Mouse (Mus musculus): ENCODE results near the gene Btbd9. TPM values are rescaled to one million over a fixed set of nuclear protein-coding genes. Genes with fewer than 3 reads are reported as not detected.
A peak's percentile ranks its signal among the peaks of the same experiment; 100 is the strongest.

Gene Btbd9
- polyA plus RNA-seq, 1 experiment from 2014 or later = 137 TPM

DNA sequence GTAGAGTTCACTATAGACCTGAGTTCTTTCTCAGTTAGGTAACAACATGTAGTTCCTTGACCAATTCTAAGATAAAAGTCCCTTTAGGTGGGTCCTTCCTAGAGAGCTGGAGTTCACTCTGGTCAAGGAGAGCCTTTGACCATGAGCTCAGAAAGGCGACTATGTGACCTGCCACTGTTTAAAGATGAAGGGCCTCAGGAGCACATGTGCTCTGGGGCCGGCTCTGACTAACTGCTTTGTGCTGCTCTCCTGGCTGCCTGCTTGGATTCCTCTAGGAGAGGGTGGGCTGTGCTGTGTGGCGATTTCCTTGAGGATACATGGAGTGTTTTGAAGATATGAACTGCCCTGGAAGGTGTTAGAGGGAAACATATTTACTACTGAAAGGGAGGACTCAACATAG is 382.2 kb downstream of the Btbd9 start:
- no peaks in the 10 kb centered on the region for H3K9me3 ChIP-seq
- peak overlapping the region; percentile 86 for H3K27ac ChIP-seq
- H3K4me3 ChIP-seq (replicated peaks) = no peak overlapping the region
- no peak overlapping the region for H3K4me2 ChIP-seq (replicated peaks)
- no peak overlapping the region for H3K9ac ChIP-seq (replicated peaks)
- H3K36me3 ChIP-seq = peaks cover 3% of the 10 kb centered on the region; the same call in 1 of the 2 replicates
- peaks cover 96% of the 10 kb centered on the region for H3K4me1 ChIP-seq (replicated peaks)
- ATAC-seq = no peak
- WGBS = 67% methylated on average over 3 of the region's 3 CpGs
- H3K27me3 ChIP-seq = no peaks in the 10 kb centered on the region

DNA sequence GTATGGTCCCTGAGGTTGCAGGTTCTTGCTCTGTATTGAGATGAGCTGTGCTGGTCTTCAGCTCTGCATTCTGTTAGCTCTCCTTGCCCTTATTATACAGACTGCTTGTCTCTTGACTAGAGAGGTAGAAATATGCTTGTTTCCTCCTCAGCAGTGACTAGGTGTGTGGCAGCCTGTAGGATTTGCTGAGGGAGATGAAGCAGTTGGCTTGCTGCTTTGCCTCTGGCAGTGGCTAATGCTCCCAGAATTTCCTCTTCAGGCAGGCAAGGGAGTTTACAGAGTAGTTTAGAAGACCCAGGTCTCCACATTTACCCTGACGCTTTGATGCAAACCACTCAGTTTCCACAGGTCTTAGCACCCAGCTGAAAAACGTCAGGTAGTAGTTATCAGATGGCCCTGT is 382.7 kb downstream of the Btbd9 start:
- H3K27ac ChIP-seq = peak overlapping the region; percentile 86
- H3K4me1 ChIP-seq (replicated peaks) = peaks cover 94% of the 10 kb centered on the region
- WGBS = 84% methylated on average over 2 of the region's 2 CpGs
- no peak overlapping the region for H3K9ac ChIP-seq (replicated peaks)
- ATAC-seq = no peak
- no peak overlapping the region for H3K4me3 ChIP-seq (replicated peaks)
- peaks cover 3% of the 10 kb centered on the region; the same call in 1 of the 2 replicates for H3K36me3 ChIP-seq
- no peaks in the 10 kb centered on the region for H3K27me3 ChIP-seq
- H3K9me3 ChIP-seq = no peaks in the 10 kb centered on the region
- H3K4me2 ChIP-seq (replicated peaks) = no peak overlapping the region

DNA sequence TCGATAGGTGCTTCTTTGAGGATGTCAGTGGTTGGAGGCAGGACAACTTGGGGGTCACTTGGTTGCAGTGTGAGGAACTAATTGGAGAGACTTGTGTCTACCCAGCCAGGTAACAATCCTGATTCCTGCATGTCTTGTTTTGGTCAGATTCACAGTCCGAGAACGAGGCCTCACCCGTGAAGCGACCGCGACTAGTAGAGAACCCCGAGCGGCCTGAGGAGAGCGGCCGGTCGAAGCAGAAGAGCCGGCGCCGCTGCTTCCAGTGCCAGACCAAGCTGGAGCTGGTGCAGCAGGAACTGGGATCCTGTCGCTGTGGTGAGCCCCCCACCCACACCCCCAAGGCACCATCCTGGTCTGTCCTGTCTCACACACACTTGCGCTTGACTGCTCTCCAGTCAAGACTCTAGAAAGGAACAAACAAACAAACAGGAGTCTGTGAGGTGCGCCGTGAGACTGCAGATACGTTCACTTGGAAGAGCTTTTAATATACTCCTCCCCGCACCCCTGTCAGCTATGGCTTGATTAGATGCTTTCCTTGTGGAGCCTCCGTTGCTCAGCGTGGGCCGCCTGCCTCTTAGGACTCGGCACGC is 383.8 kb downstream of the Btbd9 start:
- 91% methylated on average over 26 of the region's 26 CpGs for WGBS
- Histone ChIP-seq H3K4me2 (replicated peaks) (no peak overlapping the region), H3K36me3 (peaks cover 3% of the 10 kb centered on the region; the same call in 1 of the 2 replicates), H3K4me3 (replicated peaks) (no peak overlapping the region), H3K27ac (peak overlapping the region; percentile 86), H3K4me1 (replicated peaks) (peaks cover 96% of the 10 kb centered on the region), H3K27me3 (no peaks in the 10 kb centered on the region), H3K9me3 (no peaks in the 10 kb centered on the region), H3K9ac (replicated peaks) (no peak overlapping the region)
- ATAC-seq = no peak

DNA sequence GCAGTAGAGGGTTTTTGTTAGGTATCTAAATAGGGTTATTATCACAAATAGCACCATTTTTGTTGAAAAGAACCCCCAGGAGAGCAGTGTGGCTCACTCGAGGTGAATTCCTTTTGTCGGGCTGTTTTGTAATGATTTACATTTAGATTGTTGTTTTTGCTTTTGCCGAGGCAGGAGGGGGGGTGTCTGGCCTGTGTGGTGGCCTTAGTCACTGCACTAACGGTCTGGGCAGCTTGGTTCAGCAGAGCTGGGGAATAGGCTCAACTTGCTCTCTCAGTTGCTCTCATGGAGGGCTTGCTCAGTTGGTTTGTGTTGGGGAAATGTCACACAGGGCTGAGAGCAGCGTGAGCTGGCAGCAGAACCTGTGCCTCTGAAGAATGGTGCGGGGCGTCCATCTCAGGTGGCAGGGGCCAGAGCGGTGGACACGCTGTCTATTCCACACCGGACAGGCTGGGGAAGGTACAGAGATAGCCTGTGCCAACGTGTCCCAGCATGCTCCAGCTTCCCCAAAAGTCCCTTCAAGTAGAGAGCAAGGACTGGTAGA is 385.1 kb downstream of the Btbd9 start:
- no peak overlapping the region for H3K4me2 ChIP-seq (replicated peaks)
- H3K36me3 ChIP-seq = peaks cover 3% of the 10 kb centered on the region; the same call in 1 of the 2 replicates
- no peak overlapping the region for H3K4me3 ChIP-seq (replicated peaks)
- ATAC-seq = no peak
- peaks cover 95% of the 10 kb centered on the region for H3K4me1 ChIP-seq (replicated peaks)
- no peak overlapping the region for H3K27ac ChIP-seq
- no peak overlapping the region for H3K9ac ChIP-seq (replicated peaks)
- 72% methylated on average over 11 of the region's 11 CpGs for WGBS
- no peaks in the 10 kb centered on the region for H3K27me3 ChIP-seq
- H3K9me3 ChIP-seq = no peaks in the 10 kb centered on the region

DNA sequence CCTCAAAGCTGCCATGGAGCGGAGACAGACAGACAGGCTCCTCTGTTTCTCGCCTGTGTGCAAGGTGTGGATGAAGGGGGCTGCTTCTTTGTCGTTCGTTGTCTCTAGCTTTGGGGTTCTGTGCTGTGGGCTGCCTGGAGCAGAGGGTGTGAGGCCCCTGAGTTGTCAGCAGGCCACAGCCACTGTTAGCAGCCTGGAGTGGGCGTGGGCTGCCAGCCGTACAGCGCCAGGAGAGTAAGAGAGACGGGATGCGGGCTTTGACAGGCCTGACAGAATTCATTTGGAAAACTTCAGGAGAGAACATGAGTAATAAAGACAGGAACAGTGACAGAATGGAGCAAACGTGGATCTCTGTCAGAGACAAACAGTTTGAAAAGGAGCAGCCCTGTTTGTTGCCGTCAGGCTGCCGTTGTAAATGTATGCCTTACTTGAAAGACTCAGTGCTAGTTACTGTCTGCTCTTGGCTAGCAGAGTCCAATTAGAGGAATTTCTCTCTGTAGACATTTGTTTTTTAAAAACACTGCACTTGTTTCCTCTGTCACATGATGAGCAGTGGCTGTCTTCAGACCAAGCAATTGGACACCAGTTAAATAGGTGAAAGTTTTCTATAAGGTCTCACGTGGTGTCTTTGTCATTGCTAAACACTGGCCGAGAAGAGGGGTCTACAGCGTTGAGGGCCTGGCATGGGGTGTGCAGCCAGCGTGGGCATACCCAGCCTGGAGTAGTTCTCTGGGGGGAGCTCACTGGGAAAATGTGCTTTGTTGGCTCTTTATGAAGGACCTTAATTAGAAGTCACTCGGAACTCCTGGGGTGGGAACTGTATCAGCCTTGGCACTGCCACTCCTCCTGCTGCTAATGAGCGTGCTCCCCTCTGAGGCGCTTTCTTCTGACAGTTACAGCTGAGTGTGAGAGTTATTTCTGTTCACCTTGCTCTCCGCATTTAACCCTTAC is 388.0 kb downstream of the Btbd9 start:
- H3K9ac ChIP-seq (replicated peaks) = peak overlapping the region; percentile 34
- no peak overlapping the region for H3K4me3 ChIP-seq (replicated peaks)
- 12% methylated on average over 20 of the region's 20 CpGs for WGBS
- H3K27me3 ChIP-seq = no peaks in the 10 kb centered on the region
- H3K4me2 ChIP-seq (replicated peaks) = peak overlapping the region; percentile 37
- H3K4me1 ChIP-seq (replicated peaks) = peaks cover 70% of the 10 kb centered on the region
- no peaks in the 10 kb centered on the region for H3K9me3 ChIP-seq
- H3K27ac ChIP-seq = peak overlapping the region; percentile 92
- peak; percentile 79 for ATAC-seq
- H3K36me3 ChIP-seq = peaks cover 3% of the 10 kb centered on the region; the same call in 1 of the 2 replicates

DNA sequence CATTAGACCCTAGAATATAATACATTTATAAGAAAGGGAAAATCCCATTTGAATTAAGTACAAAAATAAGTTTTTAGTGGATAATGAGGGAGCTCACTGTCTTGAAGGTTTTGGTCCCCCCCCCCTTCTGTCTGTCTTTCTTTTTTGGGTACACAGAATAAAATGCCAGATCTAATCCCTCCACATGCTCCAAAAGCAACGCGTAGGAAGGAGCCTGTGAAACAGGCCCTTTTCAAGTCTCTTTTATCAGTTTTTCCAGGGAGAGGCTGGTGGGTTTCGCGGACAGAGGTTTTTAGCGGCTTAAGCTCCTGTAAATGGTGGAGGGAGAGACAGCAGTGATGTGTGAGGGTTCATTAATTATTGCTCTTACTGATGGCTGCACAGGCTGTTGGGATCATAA is 388.7 kb downstream of the Btbd9 start:
- Histone ChIP-seq H3K27me3 (no peaks in the 10 kb centered on the region), H3K36me3 (peaks cover 1% of the 10 kb centered on the region; the same call in 1 of the 2 replicates), H3K4me1 (replicated peaks) (peaks cover 63% of the 10 kb centered on the region), H3K4me2 (replicated peaks) (peak overlapping the region; percentile 37), H3K27ac (peak overlapping the region; percentile 92), H3K9me3 (no peaks in the 10 kb centered on the region), H3K9ac (replicated peaks) (peak overlapping the region; percentile 34), H3K4me3 (replicated peaks) (no peak overlapping the region)
- WGBS = 12% methylated on average over 5 of the region's 5 CpGs
- ATAC-seq = 0 out of 2 replicates have a peak, but pooled peaks have one; percentile 15

DNA sequence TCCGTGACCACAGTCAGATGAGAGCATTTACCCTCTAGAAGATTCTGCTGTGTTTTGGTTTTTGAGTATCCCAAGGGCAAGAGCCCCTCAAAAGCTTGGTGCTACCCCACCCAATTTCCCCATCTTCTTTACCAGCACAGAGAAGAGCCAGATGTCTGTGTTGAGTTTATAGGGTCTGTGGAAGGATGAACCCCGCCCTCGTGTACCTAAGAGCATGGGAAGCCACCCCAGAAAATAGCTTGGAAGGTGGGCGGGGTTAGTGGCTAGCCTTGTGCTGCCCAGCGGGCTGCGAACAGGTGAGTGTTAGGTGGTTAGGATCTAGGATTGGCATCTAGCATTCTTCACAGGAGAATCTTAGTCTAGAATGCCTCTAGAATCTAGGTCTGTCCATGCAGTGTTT is 389.1 kb downstream of the Btbd9 start:
- Histone ChIP-seq H3K9ac (replicated peaks) (no peak overlapping the region), H3K4me3 (replicated peaks) (no peak overlapping the region), H3K4me2 (replicated peaks) (no peak overlapping the region), H3K27me3 (no peaks in the 10 kb centered on the region), H3K36me3 (no peaks in the 10 kb centered on the region), H3K27ac (peak overlapping the region; percentile 92), H3K4me1 (replicated peaks) (peaks cover 59% of the 10 kb centered on the region), H3K9me3 (no peaks in the 10 kb centered on the region)
- 86% methylated on average over 6 of the region's 6 CpGs for WGBS
- ATAC-seq = no peak

DNA sequence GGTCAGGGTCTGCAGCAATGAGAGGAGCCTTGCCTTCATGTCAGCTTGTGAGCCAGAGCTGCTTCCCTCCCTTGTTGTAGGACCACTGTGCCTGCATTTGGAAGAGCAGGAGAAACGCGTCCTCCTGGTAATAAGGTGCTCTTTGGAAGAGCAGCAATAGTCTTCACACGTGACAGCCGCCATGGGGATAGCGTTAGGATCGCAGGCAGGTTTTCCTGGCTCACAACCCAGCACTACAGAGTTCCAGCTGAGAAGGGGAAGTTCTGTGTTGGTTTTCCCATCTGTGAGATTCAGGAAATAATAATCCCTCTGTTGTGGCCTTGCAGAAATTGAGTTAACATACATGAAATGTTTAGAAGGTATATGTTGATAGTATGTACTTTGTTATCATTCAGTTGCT is 392.7 kb downstream of the Btbd9 start:
- H3K27me3 ChIP-seq = no peaks in the 10 kb centered on the region
- no peaks in the 10 kb centered on the region for H3K9me3 ChIP-seq
- H3K4me1 ChIP-seq (replicated peaks) = peaks cover 24% of the 10 kb centered on the region
- no peaks in the 10 kb centered on the region for H3K36me3 ChIP-seq
- no peak overlapping the region for H3K4me3 ChIP-seq (replicated peaks)
- WGBS = 94% methylated on average over 6 of the region's 6 CpGs
- no peak overlapping the region for H3K9ac ChIP-seq (replicated peaks)
- no peak overlapping the region for H3K4me2 ChIP-seq (replicated peaks)
- no peak overlapping the region for H3K27ac ChIP-seq
- no peak for ATAC-seq

DNA sequence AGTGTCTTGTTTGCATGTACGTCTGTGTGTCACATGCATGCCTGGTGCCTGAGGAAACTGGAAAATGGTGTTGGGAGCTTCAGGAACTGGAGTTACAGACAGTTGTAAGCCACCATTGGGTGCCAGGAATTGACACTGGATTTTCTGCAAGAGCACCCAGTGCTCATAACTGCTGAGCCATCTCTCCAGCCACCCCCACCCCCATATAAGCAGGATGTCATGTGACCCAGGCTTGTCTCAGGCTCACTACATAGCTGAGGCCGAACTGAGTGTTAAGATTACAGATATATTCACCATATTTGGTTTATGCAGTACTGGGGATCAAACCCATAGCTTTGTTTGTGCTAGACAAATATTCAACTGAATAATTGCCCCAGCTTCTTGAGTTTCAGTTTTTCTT is 394.2 kb downstream of the Btbd9 start:
- no peak overlapping the region for H3K4me3 ChIP-seq (replicated peaks)
- 88% methylated on average over 2 of the region's 2 CpGs for WGBS
- ATAC-seq = no peak
- H3K4me1 ChIP-seq (replicated peaks) = peaks cover 9% of the 10 kb centered on the region
- H3K27me3 ChIP-seq = no peaks in the 10 kb centered on the region
- H3K27ac ChIP-seq = no peak overlapping the region
- no peak overlapping the region for H3K4me2 ChIP-seq (replicated peaks)
- no peak overlapping the region for H3K9ac ChIP-seq (replicated peaks)
- H3K36me3 ChIP-seq = peaks cover 4% of the 10 kb centered on the region
- no peaks in the 10 kb centered on the region for H3K9me3 ChIP-seq

DNA sequence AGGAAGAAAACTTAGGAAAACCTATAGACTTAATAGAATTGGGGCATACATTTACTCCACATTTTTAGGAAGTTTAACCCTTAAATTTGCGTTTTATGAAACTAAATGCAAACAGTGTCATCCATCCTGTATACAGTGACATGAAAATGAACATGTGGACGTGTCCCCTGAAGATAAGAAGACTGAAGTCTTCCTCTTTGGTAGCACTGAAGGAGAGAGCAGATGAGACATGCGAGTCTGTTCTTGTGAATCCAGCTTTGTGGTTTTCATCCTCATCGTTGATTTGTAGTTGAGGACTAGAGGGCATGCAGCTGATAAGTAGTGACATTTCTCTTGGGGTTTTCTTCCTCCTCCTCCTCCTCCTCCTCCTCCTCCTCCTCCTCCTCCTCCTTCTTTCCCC is 394.7 kb downstream of the Btbd9 start:
- H3K27ac ChIP-seq = no peak overlapping the region
- no peak overlapping the region for H3K4me3 ChIP-seq (replicated peaks)
- no peak overlapping the region for H3K4me2 ChIP-seq (replicated peaks)
- peaks cover 4% of the 10 kb centered on the region for H3K36me3 ChIP-seq
- H3K4me1 ChIP-seq (replicated peaks) = peaks cover 4% of the 10 kb centered on the region
- no peak overlapping the region for H3K9ac ChIP-seq (replicated peaks)
- H3K27me3 ChIP-seq = no peaks in the 10 kb centered on the region
- WGBS = 88% methylated on average over 4 of the region's 4 CpGs
- no peaks in the 10 kb centered on the region for H3K9me3 ChIP-seq
- ATAC-seq = no peak

DNA sequence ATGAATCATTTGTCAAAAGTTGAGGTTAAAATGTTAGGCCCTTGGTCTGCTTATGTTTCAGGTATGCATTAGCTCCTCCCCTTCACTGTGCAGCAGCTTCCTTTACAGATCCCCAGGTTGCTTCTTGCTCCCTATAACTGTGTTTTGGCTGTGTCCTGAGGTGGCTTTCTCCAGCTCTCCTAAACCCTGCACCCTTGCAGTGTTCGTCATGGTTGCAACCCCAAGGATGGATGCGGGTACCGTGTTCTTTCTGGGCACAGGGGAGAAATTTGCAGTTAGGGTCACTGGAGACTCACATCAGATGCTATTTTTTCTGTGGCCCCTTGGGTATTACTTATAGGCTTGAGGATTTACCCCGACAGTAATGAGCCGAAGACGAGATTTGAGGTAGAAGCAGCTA is 396.1 kb downstream of the Btbd9 start:
- no peak for ATAC-seq
- H3K9me3 ChIP-seq = no peaks in the 10 kb centered on the region
- H3K4me1 ChIP-seq (replicated peaks) = 0 out of 2 replicates have a peak, but pooled peaks cover 2% of the 10 kb centered on the region
- no peaks in the 10 kb centered on the region for H3K27me3 ChIP-seq
- no peak overlapping the region for H3K27ac ChIP-seq
- peaks cover 4% of the 10 kb centered on the region for H3K36me3 ChIP-seq
- H3K4me2 ChIP-seq (replicated peaks) = no peak overlapping the region
- no peak overlapping the region for H3K4me3 ChIP-seq (replicated peaks)
- no peak overlapping the region for H3K9ac ChIP-seq (replicated peaks)
- 85% methylated on average over 6 of the region's 6 CpGs for WGBS

DNA sequence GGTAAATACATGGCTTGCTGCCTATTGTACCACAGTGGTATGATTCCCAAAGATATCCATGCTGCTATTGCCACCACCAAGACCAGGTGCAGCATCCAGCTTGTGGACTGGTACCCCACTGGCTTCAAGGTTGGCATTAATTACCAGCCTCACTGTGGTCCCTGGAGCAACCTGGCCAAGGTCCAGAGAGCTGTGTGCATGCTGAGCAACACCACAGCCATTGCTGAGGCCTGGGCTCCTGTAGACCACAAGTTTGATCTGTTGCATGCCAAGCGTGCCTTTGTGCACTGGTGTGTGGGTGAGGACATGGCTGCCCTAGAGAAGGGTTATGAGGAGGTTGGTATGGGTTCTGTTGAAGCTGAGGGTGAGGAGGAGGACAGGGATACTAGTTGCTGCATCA is 397.9 kb downstream of the Btbd9 start:
- WGBS = 88% methylated on average over 1 of the region's 1 CpGs
- Histone ChIP-seq H3K4me3 (replicated peaks) (no peak overlapping the region), H3K4me2 (replicated peaks) (no peak overlapping the region), H3K27ac (no peak overlapping the region), H3K9ac (replicated peaks) (no peak overlapping the region), H3K4me1 (replicated peaks) (0 out of 2 replicates have a peak, but pooled peaks cover under 1% of the 10 kb centered on the region), H3K36me3 (peaks cover 4% of the 10 kb centered on the region), H3K9me3 (no peaks in the 10 kb centered on the region), H3K27me3 (no peaks in the 10 kb centered on the region)
- no peak for ATAC-seq
